Mouse (Mus musculus) natural killer cell, adult 2 months (primary cell): ENCODE measurements at regions not wholly inside any gene's neighbourhood (a gene's known extent, or its start where the extent isn't known, plus 50 kb on each side); places are given as distances from the start of the nearest gene placed in this dataset.

Experiments used
- DNase-seq, 2 experiments: peaks; one replicate each; pipeline ENCODE4 v3.0.0; 2022; ENCODE audit warnings: low spot score in 2 of 2

DNA sequence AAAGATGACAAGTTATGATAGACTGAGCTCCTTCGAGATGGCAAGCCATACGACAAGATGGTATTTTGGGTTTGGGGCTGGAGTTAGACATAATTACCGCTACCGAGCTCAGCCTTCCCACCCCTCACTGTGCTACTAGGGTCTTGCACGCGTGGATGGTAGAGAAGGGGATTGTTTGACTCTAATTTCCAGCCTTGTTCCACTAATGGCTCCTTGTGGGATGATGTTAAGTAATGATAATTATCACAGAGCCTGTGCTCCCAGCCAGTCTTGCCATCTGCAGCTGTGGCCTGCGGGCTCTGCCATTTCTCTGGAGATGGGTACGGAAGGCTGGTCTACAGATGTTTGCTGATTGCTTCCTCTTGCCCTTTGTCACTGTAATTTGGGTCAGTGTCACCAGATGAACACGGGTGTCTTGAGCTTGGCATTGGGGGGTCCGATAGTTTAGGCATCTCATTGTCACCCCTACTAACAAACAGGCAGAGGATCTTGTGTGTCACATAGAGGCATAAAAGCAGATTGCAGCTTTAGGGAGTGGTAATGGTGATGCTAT lies 108.8 kb upstream of the Ctbp2 start:
- DNase-seq, result no peak

GRCm38 (mm10) chr7:133230806-133231205 lies 106.7 kb upstream of the Ctbp2 start:
- DNase-seq, result no peak

DNA sequence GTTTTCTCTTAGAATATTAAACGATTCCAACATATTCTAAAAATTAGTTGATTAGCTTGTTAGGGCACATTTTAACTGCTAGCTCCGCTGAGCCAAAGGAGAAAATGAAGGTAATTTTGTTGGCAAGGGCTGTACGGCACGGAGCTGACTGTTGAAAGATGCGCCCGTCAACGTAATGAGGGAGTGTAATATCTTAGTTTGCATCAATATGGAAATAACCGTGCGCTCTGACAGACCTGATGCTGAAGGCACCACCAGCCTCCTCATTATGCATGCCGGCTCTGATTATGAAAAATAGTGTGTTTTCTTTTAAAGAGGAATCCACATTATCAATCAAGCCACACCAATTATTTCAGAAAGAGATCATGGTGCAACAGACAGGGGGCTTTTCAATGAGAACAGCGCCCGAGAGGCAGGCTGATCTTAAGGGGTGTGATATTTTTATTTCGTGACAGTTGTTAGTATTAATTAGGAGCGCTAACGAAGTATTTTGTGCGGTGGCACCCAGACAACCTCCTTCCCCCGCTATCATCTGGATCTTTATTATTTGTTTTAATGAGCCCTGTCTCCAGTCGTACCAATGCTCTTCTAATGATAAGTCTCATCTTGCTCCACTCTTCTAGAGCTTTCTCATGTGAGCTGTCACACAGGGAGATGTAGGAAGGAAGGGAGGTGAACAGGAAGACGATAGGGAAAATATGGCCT lies 99.9 kb upstream of the Ctbp2 start:
- DNase-seq, result no peak

- DNase-seq, result no peak
These were observed 88.2 kb upstream of the Ctbp2 start for GRCm38 (mm10) chr7:133212328-133212727.

DNA sequence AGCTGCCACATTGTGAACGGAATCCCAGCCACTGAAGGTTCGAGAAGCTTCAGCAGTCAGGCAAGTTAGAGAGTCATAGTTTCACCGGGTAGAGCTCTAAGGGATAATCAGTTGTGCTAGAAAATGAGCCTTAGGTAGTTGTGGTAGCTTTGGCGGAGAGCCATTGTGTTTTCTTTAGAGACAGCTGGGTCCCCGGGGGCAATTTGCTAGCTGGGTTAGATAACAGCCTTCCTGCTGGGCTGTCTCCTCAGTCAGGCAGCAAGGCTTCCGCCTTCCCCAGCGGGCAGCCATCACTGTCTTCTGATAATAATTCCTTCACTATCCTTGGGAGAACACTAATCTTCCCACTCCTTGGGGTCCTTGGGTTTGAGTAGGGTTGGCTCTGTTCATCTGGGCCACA lies 81.5 kb upstream of the Ctbp2 start:
- DNase-seq, result no peak

- no peak for DNase-seq
These were observed 80.3 kb upstream of the Ctbp2 start for GRCm38 (mm10) chr7:133204485-133204884.

GRCm38 (mm10) chr7:133203933-133204332 lies 79.8 kb upstream of the Ctbp2 start:
- DNase-seq, result no peak

DNA sequence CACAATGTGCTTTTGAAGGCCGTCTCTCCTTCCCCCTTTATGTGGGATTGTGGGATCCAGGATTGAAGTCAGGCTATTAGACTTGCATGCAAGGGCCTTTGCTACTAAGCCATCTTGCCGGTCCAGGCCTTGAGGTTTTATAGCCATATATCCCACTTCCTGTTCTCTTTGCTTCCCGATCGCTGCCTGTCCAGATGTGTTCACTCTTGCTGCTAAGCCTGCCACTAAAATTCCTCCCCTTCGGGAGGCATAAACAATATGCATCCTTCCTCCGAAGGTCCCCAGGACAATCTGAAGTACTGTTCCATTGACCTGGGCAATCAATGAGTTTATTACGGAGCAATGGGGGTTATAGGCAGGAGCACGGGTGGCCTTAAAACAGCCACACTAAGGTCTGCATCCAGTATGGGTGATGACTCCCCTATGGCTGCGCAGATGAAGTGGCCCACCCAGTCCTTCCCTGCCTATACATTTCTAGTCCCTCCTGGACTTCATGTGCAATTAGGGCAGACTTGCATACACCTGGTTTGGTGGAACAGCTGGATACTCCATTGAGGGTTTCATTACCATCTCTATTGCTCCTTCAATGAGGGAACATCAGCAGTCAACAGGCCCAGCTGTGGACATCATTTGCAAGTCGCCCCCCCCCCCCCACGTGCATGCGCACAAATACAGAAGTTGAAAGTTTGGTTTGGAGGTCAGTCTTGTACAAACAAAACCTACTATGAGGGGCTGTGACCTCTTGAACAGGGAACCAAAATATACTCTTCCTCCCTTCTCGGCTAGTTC lies 78.1 kb upstream of the Ctbp2 start:
- DNase-seq, result no peak

DNA sequence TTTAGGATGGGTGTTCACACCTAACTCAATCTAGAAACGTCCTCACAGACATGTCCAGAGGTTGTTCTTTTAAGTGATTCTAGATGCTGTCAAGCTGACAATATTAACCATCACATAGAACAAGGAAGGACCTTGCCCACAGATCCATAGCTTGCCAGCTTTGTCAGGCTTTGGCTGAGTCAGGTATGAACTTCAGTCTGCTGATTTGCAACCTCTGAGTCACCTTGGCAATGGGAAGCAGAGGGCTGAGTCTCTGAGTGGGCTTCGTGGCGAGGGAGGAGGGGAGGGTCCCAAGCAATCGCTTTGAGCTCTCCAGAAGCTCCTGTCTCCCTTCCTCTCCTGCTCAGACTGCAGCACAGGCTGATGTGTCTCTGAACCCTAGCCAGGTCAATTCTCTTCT lies 74.9 kb upstream of the Ctbp2 start:
- DNase-seq, result no peak

DNA sequence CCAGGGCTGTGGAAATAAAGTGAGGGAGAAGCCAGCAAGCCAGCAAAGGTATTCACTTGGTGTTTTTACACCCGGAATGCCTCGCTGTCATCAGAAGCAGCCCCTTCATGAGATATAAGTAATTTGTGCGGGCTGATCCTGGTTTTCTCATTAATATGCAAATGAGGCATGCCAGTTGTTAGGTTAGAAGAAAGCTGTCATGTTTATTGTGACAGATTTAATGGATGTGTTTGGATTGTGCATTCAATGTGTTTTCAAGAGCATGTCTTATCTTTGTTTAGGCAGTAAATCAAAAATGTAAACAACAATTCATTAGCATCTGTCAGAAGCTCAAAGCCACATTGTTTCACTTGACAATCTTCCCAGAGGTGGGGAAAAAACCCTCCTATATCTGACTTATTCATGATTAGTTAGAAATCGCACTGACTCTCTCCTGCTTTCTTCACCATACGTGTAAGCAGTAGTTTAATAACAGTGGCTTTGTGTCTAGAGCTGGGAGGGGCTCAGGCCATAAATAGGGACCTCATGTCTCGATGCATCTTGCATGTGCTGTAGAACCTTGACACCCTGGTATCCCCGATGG lies 65.8 kb upstream of the Ctbp2 start:
- DNase-seq, result no peak

- no peak for DNase-seq
These were observed 61.9 kb upstream of the Ctbp2 start for GRCm38 (mm10) chr7:133185931-133186601.

DNA sequence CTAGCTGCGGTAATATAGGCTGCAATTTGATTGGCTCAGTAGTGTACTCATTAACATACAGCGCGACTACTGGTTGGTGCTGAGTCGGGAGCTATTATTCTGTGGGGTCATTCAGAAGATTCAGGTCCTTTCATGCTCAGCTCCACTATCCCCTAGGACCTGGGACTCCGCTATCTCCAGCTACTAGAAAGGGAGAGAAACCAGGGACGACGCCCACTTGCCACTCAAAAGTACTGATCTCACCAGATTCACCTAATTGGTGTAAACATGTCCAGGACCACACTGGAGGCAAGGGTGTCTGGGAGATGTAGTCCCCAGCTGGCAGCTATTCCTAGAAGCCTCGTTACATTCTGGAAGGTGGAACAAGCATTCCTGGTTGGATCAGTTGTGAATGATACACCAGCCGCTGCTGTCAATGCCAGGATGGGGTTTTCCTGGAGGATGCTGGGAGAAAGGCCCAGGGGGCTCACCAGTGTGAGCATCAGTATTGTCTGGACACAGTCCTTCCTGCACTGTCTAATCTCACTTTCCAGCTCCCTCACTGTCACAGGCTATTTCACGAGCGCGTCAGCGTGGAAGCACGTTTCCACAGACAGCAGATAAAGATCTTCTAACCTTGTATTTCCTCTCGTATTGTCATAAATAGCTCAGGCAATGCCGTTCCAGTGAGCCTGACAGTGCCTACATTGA lies 60.9 kb upstream of the Ctbp2 start:
- DNase-seq, result no peak

DNA sequence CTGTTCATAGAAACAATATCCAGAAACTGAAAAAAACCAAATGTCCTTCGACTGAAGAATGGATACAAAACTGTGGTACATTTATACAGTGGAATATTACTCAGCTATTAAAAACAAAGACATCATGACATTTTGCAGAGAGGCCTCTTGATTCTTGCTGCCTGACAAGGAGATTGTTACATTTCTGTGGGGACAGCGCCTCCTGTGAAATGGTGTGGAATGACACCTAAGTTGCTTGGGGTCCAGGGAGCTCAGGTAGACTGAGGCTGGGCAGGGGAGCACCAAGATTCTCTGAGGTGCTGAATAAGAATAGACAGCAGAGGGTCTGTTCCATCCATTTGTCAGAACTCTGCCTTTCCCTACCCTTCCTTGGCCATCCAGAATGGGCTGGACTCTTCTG lies 57.2 kb upstream of the Ctbp2 start:
- no peak for DNase-seq

- DNase-seq, result no peak
These were observed 53.0 kb upstream of the Ctbp2 start for GRCm38 (mm10) chr7:133177179-133177575.

DNA sequence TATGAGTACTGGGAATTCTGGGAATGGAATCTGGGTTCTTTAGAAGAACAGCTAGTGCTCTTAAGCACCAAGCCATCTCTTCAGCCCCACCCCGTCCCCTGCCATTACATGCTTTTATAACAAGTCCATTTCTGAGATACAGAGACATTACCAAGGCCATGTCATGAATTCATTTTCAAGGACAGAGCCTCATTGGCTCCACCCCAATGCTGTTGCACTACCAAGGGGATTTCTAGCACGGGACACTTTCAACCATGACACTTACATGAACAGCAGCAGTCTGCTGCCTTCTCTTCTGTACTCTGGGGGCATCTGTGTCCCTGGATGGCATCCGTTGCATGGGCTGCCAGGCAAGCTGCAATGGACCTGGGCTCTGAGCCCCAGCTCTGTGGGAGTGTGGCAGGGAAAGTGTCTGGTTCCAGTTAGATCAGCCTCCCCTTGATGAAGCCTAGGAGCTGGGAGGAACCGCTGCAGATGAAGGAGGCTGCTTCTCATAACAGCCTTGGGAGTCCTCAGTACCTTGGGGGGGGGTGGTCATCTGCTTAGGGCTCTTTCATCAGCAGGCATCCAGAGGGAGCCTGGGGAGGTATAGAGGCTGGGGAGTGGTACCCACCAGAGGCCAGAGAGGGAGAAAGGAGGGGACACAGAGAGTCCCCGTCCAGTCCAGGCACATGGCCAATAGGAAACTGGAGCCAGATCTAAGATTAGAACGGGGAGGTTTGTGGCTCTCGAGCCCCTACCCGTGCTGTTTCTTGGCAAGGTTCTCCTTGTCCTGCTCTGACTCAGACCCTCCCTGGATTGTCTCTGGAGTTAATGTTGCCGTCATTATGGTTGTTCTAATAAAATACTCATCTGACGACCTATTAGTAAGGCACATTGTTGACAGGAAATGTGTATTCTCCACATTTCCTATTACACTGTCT lies 52.4 kb upstream of the Ctbp2 start:
- no peak for DNase-seq
